Mouse (Mus musculus) frontal cortex, postnatal 14 days (tissue): Measurements from ENCODE around the gene Fgfr1op.
"Not testable (repeated sequence)": the region's sequence is repeated elsewhere in the genome, so short reads cannot be mapped to it uniquely, and the experiment has no call there.

Experiments
- DNase-seq, 2 experiments: peaks; one replicate each; pipeline ENCODE4 v3.0.0; 2022; ENCODE audit warnings: low spot score in 2 of 2

Gene Fgfr1op

DNA sequence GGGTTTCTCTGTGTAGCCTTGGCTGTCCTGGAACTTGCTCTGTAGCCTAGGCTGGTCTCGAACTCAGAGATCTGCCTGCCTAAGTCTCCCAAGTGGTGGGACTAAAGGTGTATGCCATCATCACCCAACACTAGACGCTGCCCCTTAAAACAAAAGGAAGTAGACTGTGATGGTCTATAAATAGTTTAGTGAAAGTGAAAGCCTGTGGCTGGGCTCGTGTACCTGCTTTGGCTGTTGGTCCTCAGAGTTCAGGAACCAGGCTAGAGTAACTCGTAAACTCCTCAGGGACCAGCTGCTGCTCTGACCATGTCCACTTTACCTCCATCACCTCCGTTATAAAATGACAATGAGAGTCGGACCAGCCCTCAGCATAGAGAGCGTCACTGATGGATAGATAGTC lies 5.0 kb downstream of the Fgfr1op start:
- DNase-seq = no peak

DNA sequence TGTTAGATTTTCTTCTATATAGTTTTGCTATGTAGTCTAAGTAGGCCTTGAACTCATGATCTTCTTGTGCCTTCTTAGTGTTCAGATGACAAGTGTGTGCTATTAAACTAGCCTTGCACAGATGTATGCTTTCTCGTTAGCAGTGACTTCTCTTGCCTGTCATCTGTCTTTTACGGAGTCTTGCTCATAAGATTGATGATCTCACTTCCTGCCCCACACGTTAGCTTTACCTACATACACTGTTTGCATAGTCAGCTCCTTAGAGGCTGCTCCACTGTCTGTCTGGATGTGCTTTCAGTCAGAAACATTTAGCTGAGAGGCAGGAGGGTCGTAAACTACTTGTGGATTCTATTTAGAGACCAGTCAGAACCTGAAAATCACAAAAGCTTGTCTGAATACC lies 5.8 kb downstream of the Fgfr1op start:
- no peak for DNase-seq

DNA sequence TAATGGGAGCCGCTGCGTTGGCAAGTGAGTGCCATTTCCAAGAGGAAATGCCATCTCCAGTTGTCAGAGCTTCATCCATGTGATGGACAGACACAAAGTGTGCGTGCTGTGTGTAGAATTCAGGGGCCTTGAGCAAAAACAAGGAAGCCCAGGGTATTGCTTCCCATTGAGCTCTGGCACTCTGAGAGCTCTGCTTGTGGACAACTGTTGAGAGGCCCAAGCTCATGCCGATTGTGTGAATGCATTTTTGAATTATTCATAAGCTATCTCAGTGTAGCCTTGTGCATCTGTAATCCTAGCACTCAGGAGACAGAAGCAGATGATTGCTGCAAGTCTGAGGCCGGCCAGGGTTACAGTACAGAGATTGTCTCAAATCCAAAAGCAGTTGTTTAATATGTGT lies 11.8 kb downstream of the Fgfr1op start:
- DNase-seq = no peak

DNA sequence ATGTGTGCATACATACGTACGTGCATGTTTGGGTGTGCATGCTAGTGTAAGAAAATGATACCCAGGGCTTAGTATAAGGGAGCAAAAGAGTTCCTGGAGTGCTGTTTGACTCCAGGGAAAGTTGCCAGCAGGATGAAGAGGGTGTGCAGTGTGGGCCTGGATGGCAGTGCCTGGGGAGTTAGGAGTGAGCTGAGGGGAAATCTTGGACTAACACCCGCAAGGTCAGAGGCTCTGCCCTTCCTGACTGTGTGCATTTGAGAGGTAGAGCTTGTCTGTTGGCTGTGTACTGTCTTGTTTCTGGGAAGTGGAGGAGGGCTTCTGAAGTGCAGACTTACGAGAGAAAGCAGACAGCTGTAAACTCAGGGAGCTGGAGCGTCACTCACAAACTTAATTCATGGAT lies 18.5 kb downstream of the Fgfr1op start:
- no peak for DNase-seq

DNA sequence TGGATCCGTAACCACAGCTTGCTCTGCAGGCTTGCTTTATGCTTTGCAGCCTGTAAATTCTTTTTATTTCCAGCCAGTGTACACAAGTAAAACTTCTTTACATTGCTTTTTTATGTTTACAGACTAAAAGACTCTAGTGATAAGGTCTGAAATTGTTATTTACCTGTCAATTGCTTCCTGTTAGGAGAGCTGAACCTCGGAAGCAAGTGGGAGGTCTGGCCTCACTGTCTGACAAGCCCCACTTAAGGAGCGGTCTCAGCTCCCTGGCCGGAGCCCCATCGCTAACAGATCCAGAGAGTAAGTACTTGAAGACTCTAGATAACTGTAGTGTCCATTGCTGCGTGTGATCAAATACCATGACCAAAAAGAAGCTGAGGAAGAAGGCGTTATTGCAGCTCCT lies 18.9 kb downstream of the Fgfr1op start:
- DNase-seq = no peak

DNA sequence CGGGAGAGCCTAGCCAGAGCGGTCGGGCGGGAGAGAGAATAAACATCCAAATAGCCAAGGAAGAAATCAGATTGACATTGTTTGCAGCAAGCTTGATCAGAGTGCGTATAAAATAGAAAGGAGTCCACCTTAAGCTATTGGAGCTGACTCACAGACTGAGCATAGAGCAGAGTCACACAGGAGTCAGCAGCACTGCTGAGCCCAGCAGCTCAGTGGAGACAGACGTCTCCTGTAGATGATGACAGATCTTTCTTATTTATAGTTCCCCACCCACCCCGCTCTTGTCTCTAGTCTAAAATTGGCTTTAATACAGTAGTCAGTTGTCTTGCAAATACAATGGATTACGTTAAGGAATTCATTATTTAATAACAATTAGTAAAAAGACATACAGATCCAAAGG lies 28.4 kb downstream of the Fgfr1op start:
- DNase-seq = no peak

DNA sequence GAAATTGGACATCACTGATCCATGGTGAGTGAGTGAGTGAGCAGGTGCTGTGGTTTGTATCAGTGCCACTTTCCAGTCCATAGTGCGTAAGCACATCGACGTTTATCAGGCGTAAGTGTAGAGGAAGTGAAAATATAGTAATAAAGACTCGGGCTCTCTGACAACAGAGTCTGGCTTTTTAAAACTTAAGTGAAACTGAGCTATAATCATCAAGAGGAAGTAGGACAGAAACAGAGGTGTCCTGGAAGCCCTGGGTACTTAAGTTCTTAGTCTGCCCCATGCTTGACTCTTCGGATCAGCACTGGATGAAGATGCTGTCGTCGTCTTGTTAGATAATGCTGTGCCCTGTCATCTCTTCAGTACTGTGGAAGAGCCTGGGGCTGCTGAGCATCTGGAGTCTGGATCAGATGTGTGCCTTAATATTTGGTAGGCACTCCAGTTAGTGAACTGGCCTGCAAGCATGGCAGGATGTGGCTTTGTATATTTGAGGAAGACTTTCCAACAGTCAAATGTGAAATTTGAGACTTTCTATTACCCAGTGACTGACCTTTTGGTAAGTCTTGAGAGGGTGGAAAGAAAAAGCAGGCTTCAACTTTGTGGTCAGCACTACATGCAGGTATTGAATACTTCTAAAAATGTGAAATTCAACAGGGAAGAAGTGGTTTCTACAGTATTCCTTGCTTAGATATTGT lies 30.5 kb downstream of the Fgfr1op start:
- no peak for DNase-seq

DNA sequence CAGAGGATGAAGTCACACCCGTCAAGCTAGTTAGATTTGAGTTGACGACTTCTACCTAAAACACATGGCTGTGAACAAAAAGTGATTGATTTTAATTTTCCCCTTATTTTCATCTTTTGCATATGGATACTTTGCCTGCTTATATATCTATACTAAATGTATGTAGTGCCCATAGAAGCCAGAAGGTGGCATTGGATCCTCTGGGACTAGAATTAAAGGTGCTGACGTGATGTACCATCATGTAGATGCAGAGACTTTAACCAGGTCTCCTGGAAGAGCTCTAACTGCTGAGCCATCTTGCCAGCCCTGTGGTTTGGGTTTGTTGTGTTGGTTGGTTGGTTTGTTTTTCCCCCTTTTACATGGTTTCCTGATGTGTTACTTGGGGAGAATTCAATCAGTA lies 32.4 kb downstream of the Fgfr1op start:
- no peak for DNase-seq

DNA sequence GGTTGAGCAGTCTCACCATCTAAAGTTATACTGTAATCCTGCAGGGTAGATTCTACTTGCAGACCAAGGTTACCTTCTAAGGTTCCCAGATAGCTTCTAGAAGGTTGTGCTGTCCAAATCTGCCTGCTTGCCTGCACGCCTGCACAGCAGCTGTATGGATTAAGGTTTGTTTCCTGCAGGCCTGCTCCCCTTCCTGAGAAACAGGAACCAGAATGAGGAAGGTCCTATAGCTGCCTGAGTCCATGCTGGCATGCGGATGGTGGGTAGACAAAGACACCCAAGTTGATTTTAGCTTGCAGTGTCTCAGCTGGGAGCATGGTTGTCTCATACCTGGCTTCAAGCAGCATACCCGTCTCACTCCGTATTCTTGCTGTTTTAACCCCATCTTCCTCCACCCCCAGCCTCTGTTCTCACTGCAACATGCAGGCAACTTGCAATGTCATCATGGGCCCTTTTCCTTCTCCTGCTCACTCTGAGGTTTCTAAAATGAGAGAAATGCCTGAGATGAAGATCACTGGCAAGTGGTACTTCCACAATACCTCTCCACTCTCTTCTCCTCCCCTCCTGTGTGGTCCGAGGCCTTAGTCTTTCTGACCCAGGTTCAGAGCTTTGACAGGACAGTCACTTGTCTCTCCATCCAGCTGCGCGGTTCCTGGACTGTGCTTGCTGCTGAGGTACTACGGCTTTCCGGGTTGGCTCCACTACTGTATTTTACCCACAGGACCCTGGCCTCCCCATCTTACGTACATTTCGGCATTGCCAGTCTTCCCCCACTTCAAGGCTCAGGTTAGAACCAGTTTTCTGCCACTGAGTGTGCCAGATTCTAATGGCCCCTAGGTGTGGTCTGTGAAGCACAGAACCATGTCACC lies 34.0 kb downstream of the Fgfr1op start:
- no peak for DNase-seq

DNA sequence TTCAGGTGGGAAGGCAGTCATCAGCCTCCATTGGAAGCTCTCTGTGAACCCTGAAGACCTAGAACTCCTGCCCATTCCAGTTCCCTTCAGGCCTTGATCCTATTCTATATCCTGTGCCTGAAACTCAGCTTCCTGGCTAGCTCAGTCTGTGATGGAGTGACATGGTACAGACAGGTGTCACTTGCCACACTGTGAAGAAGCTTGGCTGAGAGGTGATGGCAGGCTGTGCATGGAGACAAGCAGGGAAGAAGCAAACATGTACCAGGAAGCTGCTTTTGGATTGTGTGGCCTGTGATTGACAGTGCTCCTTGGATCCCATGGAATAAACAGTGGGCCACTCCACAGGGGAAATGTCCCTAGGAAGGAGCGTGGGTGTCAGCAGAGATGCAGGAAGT lies 34.6 kb downstream of the Fgfr1op start:
- no peak for DNase-seq

DNA sequence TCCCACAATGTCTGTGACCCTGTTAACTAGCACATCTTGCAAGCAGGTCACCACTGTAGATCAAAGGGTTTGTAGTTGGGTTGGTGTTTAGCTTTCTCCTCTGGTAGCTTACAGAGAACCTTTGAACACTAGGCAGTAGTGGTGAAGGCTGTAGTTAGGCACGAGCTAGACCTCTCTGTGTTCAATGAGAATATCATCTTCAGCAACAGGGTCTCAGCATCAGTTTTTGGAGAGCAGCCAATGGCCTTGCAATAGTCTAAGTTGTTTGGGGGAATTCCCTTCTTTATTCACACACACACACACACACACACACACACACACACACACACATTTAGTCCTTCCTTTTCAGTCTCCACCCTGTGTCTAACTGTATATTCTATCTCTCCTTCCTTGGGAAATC lies 38.2 kb downstream of the Fgfr1op start:
- no peak for DNase-seq

DNA sequence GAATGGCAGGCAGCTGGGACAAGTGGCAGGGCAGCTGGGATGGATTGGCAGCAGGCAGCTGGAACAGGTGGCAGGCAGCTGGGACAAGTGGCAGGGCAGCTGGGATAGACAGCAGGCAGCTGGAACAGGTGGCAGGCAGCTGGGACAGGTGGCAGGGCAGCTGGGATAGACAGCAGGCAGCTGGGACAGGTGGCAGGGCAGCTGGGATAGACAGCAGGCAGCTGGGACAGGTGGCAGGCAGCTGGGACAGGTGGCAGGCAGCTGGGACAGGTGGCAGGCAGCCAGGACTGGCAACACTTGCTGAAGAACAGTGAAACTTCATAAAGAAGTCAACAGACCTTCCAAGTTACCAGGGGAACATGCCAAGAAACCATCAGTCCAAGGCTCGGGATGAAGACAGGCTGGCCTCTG lies 39.9 kb downstream of the Fgfr1op start:
- not testable (repeated sequence) for DNase-seq

DNA sequence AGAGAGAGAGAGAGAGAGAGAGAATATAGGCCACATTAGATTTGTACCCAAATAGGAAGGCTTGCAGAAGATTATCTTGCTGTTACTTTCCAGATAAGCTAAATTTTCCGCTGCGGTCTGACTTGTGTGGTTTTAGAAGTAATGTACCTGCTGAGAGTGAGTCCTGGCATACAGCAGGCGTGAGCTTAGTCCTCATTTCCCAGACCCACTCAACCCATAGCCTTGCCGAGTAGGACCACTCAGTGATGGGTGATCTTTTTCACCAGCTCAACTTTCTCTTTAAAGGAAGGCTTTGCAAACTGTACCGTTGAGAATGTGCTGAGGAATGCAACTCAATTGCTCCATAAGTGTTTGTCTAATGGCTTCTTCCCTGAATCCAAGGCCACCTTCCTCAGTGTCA lies 41.4 kb downstream of the Fgfr1op start:
- DNase-seq = no peak

DNA sequence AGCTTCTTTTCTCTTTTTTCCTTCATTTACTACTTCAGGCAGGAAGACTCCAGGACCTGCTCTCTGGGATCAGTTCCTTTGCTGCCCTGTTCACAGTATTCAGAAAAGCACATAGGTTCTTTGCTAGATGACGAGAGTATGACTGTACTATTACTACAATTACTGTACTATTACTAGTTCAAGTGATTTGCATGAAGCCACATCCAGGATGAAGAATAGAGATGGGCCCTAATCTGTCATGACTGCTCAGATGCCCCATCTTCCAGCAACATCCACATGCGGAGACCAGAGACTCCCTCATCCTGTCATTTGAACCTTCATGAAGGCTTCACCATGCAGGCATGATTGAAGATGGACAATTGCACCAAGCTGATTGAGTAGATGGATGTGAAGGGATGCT lies 44.4 kb downstream of the Fgfr1op start:
- DNase-seq = no peak

DNA sequence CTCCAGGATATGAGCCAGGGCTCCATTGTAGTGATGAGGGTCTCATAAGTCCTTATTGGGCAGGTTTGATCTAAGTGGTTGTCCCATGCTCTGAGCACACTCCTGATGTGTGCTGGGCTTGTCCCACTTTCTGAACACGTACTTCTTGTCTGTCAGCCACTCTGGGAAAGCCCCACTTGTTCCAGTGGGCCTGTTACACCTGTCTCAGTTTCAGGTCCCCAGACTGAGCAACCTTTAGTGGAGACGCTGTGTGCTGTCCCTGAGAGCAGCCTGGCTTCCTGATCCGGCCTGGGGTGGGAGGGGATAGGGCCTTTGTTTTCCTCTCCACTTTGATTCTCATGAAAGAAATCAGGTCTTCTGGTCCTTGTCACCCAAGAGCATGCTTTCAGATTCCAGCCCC lies 44.9 kb downstream of the Fgfr1op start:
- DNase-seq = no peak

DNA sequence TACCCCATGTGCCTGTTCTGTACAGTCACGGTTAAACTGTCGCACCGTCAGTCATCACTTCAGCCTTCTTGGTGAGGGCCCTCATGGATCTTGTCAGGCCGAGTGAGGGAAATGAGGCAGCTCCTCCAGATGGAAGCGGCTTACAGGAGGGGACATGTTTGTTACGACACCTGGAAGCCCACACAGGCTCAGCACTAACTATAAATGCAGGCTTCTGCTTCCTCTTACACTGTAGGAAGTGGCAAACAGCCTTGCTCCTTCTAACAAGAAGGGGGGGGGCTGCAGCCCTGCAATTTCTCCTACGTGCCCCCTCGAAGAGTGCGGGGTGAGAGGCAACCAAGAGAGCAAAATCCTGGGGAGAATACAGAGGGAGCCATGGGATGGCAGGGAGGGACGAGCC lies 45.4 kb downstream of the Fgfr1op start:
- no peak for DNase-seq

DNA sequence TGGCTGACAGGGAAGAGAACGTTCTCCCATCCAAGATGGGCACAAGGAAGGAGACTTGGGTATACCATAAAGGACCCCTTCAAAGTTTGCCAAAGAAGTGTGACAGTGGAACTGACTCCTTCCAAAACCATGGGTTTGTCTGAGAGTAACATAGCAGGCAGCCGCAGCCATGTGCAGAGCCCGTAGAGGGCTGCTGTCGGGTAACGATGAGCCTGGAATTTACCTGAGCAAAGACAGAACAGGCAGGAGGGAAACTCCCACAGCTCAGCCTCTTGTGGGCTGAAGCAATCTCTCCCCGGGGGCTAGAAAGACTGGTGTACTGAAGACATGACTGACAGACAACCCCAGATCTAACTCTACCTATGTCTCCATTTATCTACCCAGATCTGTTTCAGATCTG lies 46.1 kb downstream of the Fgfr1op start:
- DNase-seq = no peak

DNA sequence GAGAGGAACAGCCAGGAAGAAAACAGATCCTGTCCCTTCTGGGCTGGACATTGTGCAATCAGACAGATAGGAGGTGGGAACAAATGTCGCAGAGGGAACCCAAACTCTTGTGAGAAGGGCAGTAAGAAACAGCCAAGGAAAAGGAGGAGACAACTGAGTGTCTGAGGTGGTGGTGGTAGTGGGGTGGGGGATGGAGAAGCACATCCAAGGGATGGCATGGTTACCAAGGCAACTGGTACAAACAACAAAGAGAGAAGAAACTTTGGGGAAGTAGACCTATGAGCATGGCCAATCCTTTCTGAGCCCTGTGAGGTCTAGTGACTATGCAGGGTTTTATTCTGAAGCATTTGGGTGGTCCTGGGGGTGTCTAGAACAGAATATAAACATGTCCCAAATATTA lies 49.1 kb downstream of the Fgfr1op start:
- DNase-seq = no peak

DNA sequence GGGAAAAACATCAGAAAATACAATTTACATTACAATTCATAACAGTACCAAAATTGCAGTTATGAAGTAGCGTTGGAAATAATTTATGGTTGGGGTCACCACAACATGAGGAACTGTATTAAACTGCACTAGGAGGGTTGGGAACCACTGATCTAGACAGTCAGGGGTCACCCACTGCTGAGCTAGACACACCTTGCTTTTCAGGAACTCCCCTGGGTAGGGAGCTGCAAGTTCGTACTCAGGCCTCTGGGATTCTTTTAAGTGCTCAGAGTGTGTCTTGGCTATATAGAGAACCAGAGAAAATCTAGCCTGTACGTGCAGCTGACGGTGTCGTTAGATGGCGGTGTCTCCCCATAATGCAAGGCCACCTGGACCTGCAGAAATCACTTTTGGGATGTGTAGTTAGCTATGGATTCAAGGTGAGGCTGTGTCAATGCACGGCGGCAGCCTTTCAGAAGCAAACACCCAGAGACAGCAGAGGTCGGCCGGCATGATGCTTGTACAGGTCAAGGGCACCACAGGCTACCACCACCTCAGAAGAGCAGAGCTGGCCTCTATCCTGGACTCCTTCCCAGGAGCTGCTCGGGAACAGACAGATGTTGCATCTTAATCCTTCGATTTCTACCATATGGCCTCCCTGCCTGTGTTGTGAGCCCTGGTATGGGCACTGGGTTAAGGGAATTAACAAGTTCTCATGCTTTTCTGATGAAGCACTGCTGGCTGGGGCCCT lies 49.9 kb downstream of the Fgfr1op start:
- no peak for DNase-seq

DNA sequence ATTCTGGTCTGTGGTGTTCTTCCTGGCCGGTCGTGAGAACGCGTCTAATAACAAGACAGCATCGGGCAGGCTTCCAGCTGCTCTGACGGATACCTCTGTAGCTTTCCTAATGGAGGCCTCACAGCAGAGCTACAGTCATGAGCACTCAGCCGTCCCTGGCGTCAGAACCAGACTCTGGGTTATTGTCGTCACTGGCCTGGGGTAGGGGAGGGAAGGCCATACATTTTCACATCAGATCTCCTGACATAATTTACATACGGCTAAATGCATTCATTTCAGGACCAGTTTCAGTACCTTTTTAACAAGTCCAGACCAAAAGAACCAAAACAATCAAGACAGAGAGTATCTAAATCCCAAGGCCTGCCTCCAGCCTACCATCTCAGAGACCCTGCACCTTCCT lies 57.9 kb downstream of the Fgfr1op start:
- no peak for DNase-seq

DNA sequence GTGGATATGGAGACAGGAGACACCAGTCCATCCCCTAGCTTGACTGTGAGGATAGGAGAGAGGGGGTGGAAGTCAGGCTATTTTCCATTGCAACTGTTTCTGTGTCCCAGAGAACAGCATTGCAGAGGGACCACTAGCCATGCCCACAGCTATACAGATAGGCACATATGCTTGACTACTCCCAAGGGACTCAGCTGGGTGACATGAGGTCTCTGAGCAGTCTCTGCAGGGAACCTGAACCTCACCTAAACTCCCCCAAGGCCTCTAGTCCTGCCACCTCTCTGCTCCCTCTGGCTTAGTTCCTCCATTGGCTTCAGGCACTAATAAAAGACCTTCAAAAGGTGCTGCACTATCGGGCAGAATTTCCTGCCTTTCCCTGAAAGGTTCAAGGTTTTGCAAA lies 58.8 kb downstream of the Fgfr1op start:
- DNase-seq = no peak

DNA sequence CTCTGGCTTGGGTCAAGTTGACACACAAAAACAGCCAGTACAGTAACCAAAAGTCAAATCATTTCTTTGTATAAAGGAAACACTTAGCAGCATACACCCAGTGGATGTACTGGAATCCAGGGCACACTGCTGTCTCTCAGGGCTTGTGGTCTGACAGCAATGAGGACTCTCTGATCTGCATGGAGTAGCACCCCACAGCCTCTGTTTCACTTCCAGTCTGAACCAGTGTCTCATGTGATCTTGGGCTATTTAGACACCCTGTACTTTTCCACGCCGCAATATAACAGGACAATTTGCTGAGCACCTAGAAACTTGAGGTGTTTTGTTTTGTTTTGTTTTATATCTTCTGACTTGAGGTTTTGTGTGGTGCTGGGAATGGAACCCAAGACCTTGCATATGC lies 59.9 kb downstream of the Fgfr1op start:
- no peak for DNase-seq

DNA sequence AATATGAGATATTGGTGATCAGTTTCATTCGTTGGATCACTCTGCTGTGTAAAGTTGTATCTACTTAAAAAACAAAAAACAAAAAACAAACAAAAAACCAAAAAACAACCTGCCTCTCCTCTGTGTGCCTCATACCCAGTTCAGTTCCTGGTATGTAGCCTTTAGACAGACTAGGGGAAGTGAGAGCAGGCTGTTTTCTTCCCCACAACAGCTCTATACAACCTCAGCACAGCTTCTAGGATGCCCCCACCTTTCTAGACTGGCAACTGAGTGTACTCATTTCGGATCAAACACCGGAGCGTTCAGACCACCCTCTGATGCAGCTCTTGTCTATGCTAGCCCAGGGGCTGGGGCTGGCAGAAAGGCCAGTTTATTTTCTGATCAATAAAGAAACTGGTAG lies 60.4 kb downstream of the Fgfr1op start:
- DNase-seq = no peak
